ENCODE assay signal across 19 mouse cellular contexts in genomic region chr12:79814312-79815091, GRCm38 (mm10).
DNase-seq lines count a peak whose midpoint lies in the region; ATAC-seq and TF ChIP-seq lines count a peak whose summit lies in the region.
"Had no signal": no experiment of that assay in that cellular context is flagged by ENCODE, and none has a peak within 500 bp of the region (broad histone marks: within the 10 kb centered on the region; RNA-seq: fewer than 3 reads in every experiment).

No protein-coding gene starts in this region.

- H3K36me3 ChIP-seq in lung, embryonic 14.5 days (ENCODE audit: insufficient read depth), result no peaks in the 10 kb centered on the region
- no peaks in the 10 kb centered on the region for H3K36me3 ChIP-seq in lung, postnatal 0 days (ENCODE audit: insufficient read depth, low read length)
- no peaks in the 10 kb centered on the region for H3K36me3 ChIP-seq in forebrain, embryonic 12.5 days (replicated peaks)
- H3K36me3 ChIP-seq in hindbrain, embryonic 16.5 days (ENCODE audit: control insufficient read depth, insufficient read depth, low read length), result no peaks in the 10 kb centered on the region
- H3K36me3 ChIP-seq: intestine, embryonic 15.5 days; stomach, embryonic 15.5 days had no signal

- no peak for TF ChIP-seq EP300 in lung, postnatal 0 days (IDR thresholded peaks at IDR 0.05)

- H3K4me3 ChIP-seq in lung, embryonic 14.5 days (ENCODE audit: low read depth, low read length), result no peak overlapping the region
- H3K4me3 ChIP-seq in lung, postnatal 0 days (ENCODE audit: low read depth, low read length), result no peak overlapping the region
- no peak overlapping the region for H3K4me3 ChIP-seq in forebrain, embryonic 12.5 days (replicated peaks)
- H3K4me3 ChIP-seq in hindbrain, embryonic 16.5 days (ENCODE audit: low read length), result no peak overlapping the region
- H3K4me3 ChIP-seq: intestine, embryonic 15.5 days; stomach, embryonic 15.5 days had no signal

- no peaks in the 10 kb centered on the region for H3K27me3 ChIP-seq in lung, embryonic 14.5 days (ENCODE audit: insufficient read depth, low read length)
- H3K27me3 ChIP-seq in lung, postnatal 0 days (replicated peaks; ENCODE audit: insufficient read depth, low read length), result no peaks in the 10 kb centered on the region
- peaks cover 23% of the 10 kb centered on the region for H3K27me3 ChIP-seq in forebrain, embryonic 12.5 days
- H3K27me3 ChIP-seq in hindbrain, embryonic 16.5 days (replicated peaks; ENCODE audit: control insufficient read depth, insufficient read depth, low read length), result peaks cover 2% of the 10 kb centered on the region; the same call in 1 of the 2 replicates
- H3K27me3 ChIP-seq: intestine, embryonic 15.5 days; stomach, embryonic 15.5 days had no signal

- no peak for TF ChIP-seq CTCF in lung, embryonic 14.5 days (IDR thresholded peaks at IDR 0.05; ENCODE audit: low read depth)
- TF ChIP-seq CTCF in lung, postnatal 0 days (IDR thresholded peaks at IDR 0.05), result no peak

- no peak overlapping the region for H3K4me2 ChIP-seq in lung, embryonic 14.5 days
- no peak overlapping the region for H3K4me2 ChIP-seq in lung, postnatal 0 days (replicated peaks; ENCODE audit: low read depth, low read length)
- H3K4me2 ChIP-seq in forebrain, embryonic 12.5 days, result peak overlapping the region; percentile 30
- 0 out of 2 replicates have a peak overlapping the region, but pooled peaks have one; percentile 10 for H3K4me2 ChIP-seq in hindbrain, embryonic 16.5 days (ENCODE audit: low read length)
- H3K4me2 ChIP-seq: intestine, embryonic 15.5 days; stomach, embryonic 15.5 days had no signal

- peak overlapping the region; percentile 43; the same call in 1 of the 2 replicates for H3K27ac ChIP-seq in lung, embryonic 14.5 days (ENCODE audit: low read depth)
- no peak overlapping the region for H3K27ac ChIP-seq in lung, postnatal 0 days (ENCODE audit: low read length)
- peak overlapping the region; percentile 65 for H3K27ac ChIP-seq in forebrain, embryonic 12.5 days
- H3K27ac ChIP-seq in hindbrain, embryonic 16.5 days (ENCODE audit: low read depth, low read length), result no peak overlapping the region
- H3K27ac ChIP-seq: kidney, postnatal 0 days; liver, embryonic 14.5 days; stomach, embryonic 15.5 days had no signal

- 75% methylated on average over 20 of the region's 20 CpGs for WGBS in lung, embryonic 14.5 days
- 83% methylated on average over 20 of the region's 20 CpGs for WGBS in lung, postnatal 0 days
- 17% methylated on average over 20 of the region's 20 CpGs for WGBS in forebrain, embryonic 12.5 days
- WGBS in hindbrain, embryonic 16.5 days, result 40% methylated on average over 20 of the region's 20 CpGs

- no peak for ATAC-seq in lung, embryonic 14.5 days (ENCODE audit: insufficient read depth)
- no peak for ATAC-seq in lung, postnatal 0 days
- ATAC-seq in forebrain, embryonic 12.5 days (ENCODE audit: low FRiP score), result peak; percentile 69; the same call in 1 of the 2 replicates
- no peak for ATAC-seq in hindbrain, embryonic 16.5 days
- ATAC-seq: CD4-positive, CD25-positive, alpha-beta regulatory T cell, adult 4 months; intestine, embryonic 15.5 days had no signal

- no peak for DNase-seq in lung, embryonic 14.5 days
- DNase-seq in lung, postnatal 0 days (ENCODE audit: low spot score), result no peak
- DNase-seq in embryo, embryonic 11 days, result peak; percentile 50
- no peak for DNase-seq in testis, postnatal 10 days (ENCODE audit: low spot score)
- DNase-seq in left cerebral cortex, adult 11 months (ENCODE audit: low spot score), result no peak
- DNase-seq in adrenal gland, postnatal 4 days (ENCODE audit: low spot score in 2 of 2), result no peak
- DNase-seq: cerebellum, adult 18-20 months; heart, adult 11 months; heart, postnatal 10 days; left cerebral cortex, postnatal 4 days; lung, postnatal 4 days; thymus, postnatal 36 days had no signal

- H3K9me3 ChIP-seq in lung, embryonic 14.5 days (ENCODE audit: low read depth, low read length), result no peaks in the 10 kb centered on the region
- no peaks in the 10 kb centered on the region for H3K9me3 ChIP-seq in lung, postnatal 0 days (ENCODE audit: low read length)
- H3K9me3 ChIP-seq in forebrain, embryonic 12.5 days, result no peaks in the 10 kb centered on the region
- no peaks in the 10 kb centered on the region for H3K9me3 ChIP-seq in hindbrain, embryonic 16.5 days (ENCODE audit: control insufficient read depth, low read length)
- H3K9me3 ChIP-seq: intestine, embryonic 15.5 days; stomach, embryonic 15.5 days had no signal

- H3K4me1 ChIP-seq in lung, embryonic 14.5 days (ENCODE audit: insufficient read depth), result no peaks in the 10 kb centered on the region
- H3K4me1 ChIP-seq in lung, postnatal 0 days (ENCODE audit: insufficient read depth, low read depth, low read length), result no peaks in the 10 kb centered on the region
- peaks cover 35% of the 10 kb centered on the region for H3K4me1 ChIP-seq in forebrain, embryonic 12.5 days
- peaks cover 5% of the 10 kb centered on the region; the same call in 1 of the 2 replicates for H3K4me1 ChIP-seq in hindbrain, embryonic 16.5 days (ENCODE audit: control insufficient read depth, insufficient read depth, low read depth, low read length)

- no peak overlapping the region for H3K9ac ChIP-seq in lung, embryonic 14.5 days
- H3K9ac ChIP-seq in lung, postnatal 0 days (replicated peaks; ENCODE audit: low read depth), result no peak overlapping the region
- no peak overlapping the region for H3K9ac ChIP-seq in forebrain, embryonic 12.5 days
- no peak overlapping the region for H3K9ac ChIP-seq in hindbrain, embryonic 16.5 days (ENCODE audit: low read depth, low read length)
- H3K9ac ChIP-seq: intestine, embryonic 15.5 days; liver, embryonic 14.5 days; stomach, embryonic 15.5 days had no signal

Comparison
In these comparisons a context has a peak if more than half of its experiments do, and no peak if none do; other contexts are left out.
1. H3K27ac ChIP-seq: peak in lung, embryonic 14.5 days (single experiment) and forebrain, embryonic 12.5 days (single experiment); none in lung, postnatal 0 days (single experiment) and hindbrain, embryonic 16.5 days (single experiment).
2. H3K4me2 ChIP-seq: peak in forebrain, embryonic 12.5 days (single experiment) and hindbrain, embryonic 16.5 days (single experiment); none in lung, embryonic 14.5 days (single experiment) and lung, postnatal 0 days (single experiment).